Comparison of ENCODE assay signal across 8 mouse cellular contexts in genomic region chr13:24920333-24920977, GRCm38 (mm10). TPM values are rescaled to one million over a fixed set of nuclear protein-coding genes. Genes with fewer than 3 reads are reported as not detected.
A peak's percentile ranks its signal among the peaks of the same experiment; 100 is the strongest.
DNase-seq lines count a peak whose midpoint lies in the region; ATAC-seq and TF ChIP-seq lines count a peak whose summit lies in the region.

No protein-coding gene starts in this region.

- WGBS in embryonic facial prominence, embryonic 15.5 days: 23% methylated on average over 5 of the region's 5 CpGs
- 27% methylated on average over 5 of the region's 5 CpGs for WGBS in hindbrain, embryonic 14.5 days
- 27% methylated on average over 5 of the region's 5 CpGs for WGBS in midbrain, embryonic 12.5 days
- 28% methylated on average over 5 of the region's 5 CpGs for WGBS in stomach, embryonic 15.5 days

- no peaks in the 10 kb centered on the region for H3K9me3 ChIP-seq in embryonic facial prominence, embryonic 15.5 days (replicated peaks)
- H3K9me3 ChIP-seq in hindbrain, embryonic 14.5 days (ENCODE audit: control insufficient read depth, low read length): no peaks in the 10 kb centered on the region
- H3K9me3 ChIP-seq in midbrain, embryonic 12.5 days: no peaks in the 10 kb centered on the region
- no peaks in the 10 kb centered on the region for H3K9me3 ChIP-seq in stomach, embryonic 15.5 days

- no peak overlapping the region for H3K4me3 ChIP-seq in left cerebral cortex, adult 2 months
- H3K4me3 ChIP-seq in embryonic facial prominence, embryonic 15.5 days (replicated peaks): no peak overlapping the region
- H3K4me3 ChIP-seq in hindbrain, embryonic 14.5 days (replicated peaks; ENCODE audit: low read length): no peak overlapping the region
- H3K4me3 ChIP-seq in midbrain, embryonic 12.5 days: no peak overlapping the region
- no peak overlapping the region for H3K4me3 ChIP-seq in stomach, embryonic 15.5 days (replicated peaks)

- H3K27ac ChIP-seq in left cerebral cortex, adult 2 months: no peak overlapping the region
- no peak overlapping the region for H3K27ac ChIP-seq in embryonic facial prominence, embryonic 15.5 days (replicated peaks)
- no peak overlapping the region for H3K27ac ChIP-seq in hindbrain, embryonic 14.5 days
- H3K27ac ChIP-seq in midbrain, embryonic 12.5 days (replicated peaks): no peak overlapping the region
- H3K27ac ChIP-seq in stomach, embryonic 15.5 days: no peak overlapping the region

- H3K4me2 ChIP-seq in embryonic facial prominence, embryonic 15.5 days (replicated peaks): no peak overlapping the region
- no peak overlapping the region for H3K4me2 ChIP-seq in hindbrain, embryonic 14.5 days (replicated peaks)
- H3K4me2 ChIP-seq in midbrain, embryonic 12.5 days (replicated peaks): no peak overlapping the region
- no peak overlapping the region for H3K4me2 ChIP-seq in stomach, embryonic 15.5 days

- H3K9ac ChIP-seq in embryonic facial prominence, embryonic 15.5 days: no peak overlapping the region
- H3K9ac ChIP-seq in hindbrain, embryonic 14.5 days: no peak overlapping the region
- H3K9ac ChIP-seq in midbrain, embryonic 12.5 days (replicated peaks): no peak overlapping the region
- no peak overlapping the region for H3K9ac ChIP-seq in stomach, embryonic 15.5 days

- ATAC-seq in embryonic facial prominence, embryonic 15.5 days (ENCODE audit: insufficient number of reproducible peaks, low FRiP score, low TSS enrichment, low read depth): 0 out of 2 replicates have a peak, but pooled peaks have one; percentile 51
- peak; percentile 88; the same call in 1 of the 2 replicates for ATAC-seq in hindbrain, embryonic 14.5 days (ENCODE audit: low FRiP score)
- peak; percentile 69 for ATAC-seq in midbrain, embryonic 12.5 days (ENCODE audit: low FRiP score, low read depth)
- ATAC-seq in stomach, embryonic 15.5 days (ENCODE audit: insufficient read depth, low FRiP score, low read depth): peak; percentile 58; the same call in 1 of the 2 replicates

- H3K36me3 ChIP-seq in embryonic facial prominence, embryonic 15.5 days: peaks cover 52% of the 10 kb centered on the region
- peaks cover 71% of the 10 kb centered on the region for H3K36me3 ChIP-seq in hindbrain, embryonic 14.5 days (replicated peaks; ENCODE audit: control insufficient read depth, insufficient read depth)
- H3K36me3 ChIP-seq in midbrain, embryonic 12.5 days: peaks cover 28% of the 10 kb centered on the region
- peaks cover 13% of the 10 kb centered on the region; the same call in 1 of the 2 replicates for H3K36me3 ChIP-seq in stomach, embryonic 15.5 days

- H3K27me3 ChIP-seq in embryonic facial prominence, embryonic 15.5 days: no peaks in the 10 kb centered on the region
- no peaks in the 10 kb centered on the region for H3K27me3 ChIP-seq in hindbrain, embryonic 14.5 days (ENCODE audit: control insufficient read depth, insufficient read depth, low read length)
- no peaks in the 10 kb centered on the region for H3K27me3 ChIP-seq in midbrain, embryonic 12.5 days
- no peaks in the 10 kb centered on the region for H3K27me3 ChIP-seq in stomach, embryonic 15.5 days (replicated peaks)

- intact Hi-C loops in left cerebral cortex, adult 2 months (cut with DNase I): loop anchor here (5.0 kb wide), 1 partner anchor 438 kb away; no protein-coding TSS in a partner anchor
- intact Hi-C loops in left cerebral cortex, postnatal 25 days (cut with DNase I): loop anchor here (10.0 kb wide), 1 partner anchor 436 kb away; no protein-coding TSS in a partner anchor

- peak in 1 of 2 experiments; percentile 31 for DNase-seq in left cerebral cortex, adult 2 months (ENCODE audit: extremely low spot score in 1 of 2, low spot score in 2 of 2)
- DNase-seq in left cerebral cortex, adult 8-10 months (ENCODE audit: low spot score in 2 of 2): no peak
- DNase-seq in adrenal gland, postnatal 10 days: peak; percentile 65
- peak; percentile 79 for DNase-seq in hindbrain, embryonic 14.5 days (ENCODE audit: low spot score)
- peak; percentile 35 to 50 for DNase-seq in left cerebral cortex, postnatal 25 days (ENCODE audit: low spot score in 2 of 2)

- H3K4me1 ChIP-seq in embryonic facial prominence, embryonic 15.5 days: no peaks in the 10 kb centered on the region
- H3K4me1 ChIP-seq in hindbrain, embryonic 14.5 days (replicated peaks; ENCODE audit: control insufficient read depth, insufficient read depth, low read length): no peaks in the 10 kb centered on the region
- no peaks in the 10 kb centered on the region for H3K4me1 ChIP-seq in midbrain, embryonic 12.5 days
- H3K4me1 ChIP-seq in stomach, embryonic 15.5 days: no peaks in the 10 kb centered on the region

- TF ChIP-seq CTCF in left cerebral cortex, adult 2 months (IDR thresholded peaks at IDR 0.05): peak; percentile 70

RNA-seq across cellular contexts. Expression of gene Aldh5a1, which starts 17.0 kb away (rescaled TPM):
- 10 to 100 TPM; 56.5 to 56.8 TPM for total RNA-seq in left cerebral cortex, adult 2 months (2021)
- 10 to 100 TPM; 63.2 to 76.6 (median 69.0) TPM for total RNA-seq in left cerebral cortex, adult 8-10 months (2022)
- 10 to 100 TPM; 16.6 to 19.7 TPM for total RNA-seq in adrenal gland, postnatal 10 days (2021)
- polyA plus RNA-seq in embryonic facial prominence, embryonic 15.5 days (2015; fragmentation: Nextera tagmentation; extraction: Ambion mirVana): 5.7 and 5.9 TPM in 2 replicates
- 15.8 and 16.5 TPM in 2 replicates for polyA plus RNA-seq in hindbrain, embryonic 14.5 days (2014; fragmentation: Nextera tagmentation; extraction: Ambion mirVana)
- total RNA-seq in left cerebral cortex, postnatal 25 days (2021): 10 to 100 TPM; 54.2 to 58.7 TPM
- polyA plus RNA-seq in midbrain, embryonic 12.5 days (2016; fragmentation: Nextera tagmentation; extraction: Ambion mirVana): 9.9 and 10.1 TPM in 2 replicates
- polyA plus RNA-seq in stomach, embryonic 15.5 days (2015; fragmentation: Nextera tagmentation; extraction: Ambion mirVana): 9.5 and 11.2 TPM in 2 replicates

RNA-seq across cellular contexts. Expression of gene Gpld1, which starts 22.5 kb away (rescaled TPM):
- 10 to 100 TPM; 19.2 to 19.8 TPM for total RNA-seq in left cerebral cortex, adult 2 months (2021)
- total RNA-seq in left cerebral cortex, adult 8-10 months (2022): 10 to 100 TPM; 22.6 to 27.9 (median 23.8) TPM
- 10 to 100 TPM in 1 of 2 experiments, 1 to 10 TPM in 1; 7.2 to 14.2 TPM for total RNA-seq in adrenal gland, postnatal 10 days (2021)
- polyA plus RNA-seq in embryonic facial prominence, embryonic 15.5 days (2015; fragmentation: Nextera tagmentation; extraction: Ambion mirVana): 3.7 and 4.4 TPM in 2 replicates
- polyA plus RNA-seq in hindbrain, embryonic 14.5 days (2014; fragmentation: Nextera tagmentation; extraction: Ambion mirVana): 2.8 and 3.8 TPM in 2 replicates
- 10 to 100 TPM; 15.4 to 17.9 TPM for total RNA-seq in left cerebral cortex, postnatal 25 days (2021)
- 0.34 and 0.63 TPM in 2 replicates for polyA plus RNA-seq in midbrain, embryonic 12.5 days (2016; fragmentation: Nextera tagmentation; extraction: Ambion mirVana)
- polyA plus RNA-seq in stomach, embryonic 15.5 days (2015; fragmentation: Nextera tagmentation; extraction: Ambion mirVana): 3.1 and 3.2 TPM in 2 replicates

Comparison
In these comparisons a context has a peak if more than half of its experiments do, and no peak if none do; other contexts are left out.
1. DNase-seq: peak in adrenal gland, postnatal 10 days (single experiment), hindbrain, embryonic 14.5 days (single experiment) and left cerebral cortex, postnatal 25 days (2 of 2); none in left cerebral cortex, adult 8-10 months (0 of 2).
2. Peak in every context shown above with its lines, with median percentiles within 50 percentile points of each other: ATAC-seq.